Mouse (Mus musculus): ENCODE results near the gene Srpr. TPM values are rescaled to one million over a fixed set of nuclear protein-coding genes. Genes with fewer than 3 reads are reported as not detected.

Gene Srpr
- polyA plus RNA-seq, 1 experiment from 2014 or later, result 139 TPM

- Histone ChIP-seq H3K27me3 (ENCODE audit: insufficient read depth, low read length) (no peaks in the 10 kb centered on the region), H3K4me2 (ENCODE audit: low read length) (no peak overlapping the region), H3K36me3 (ENCODE audit: insufficient read depth, low read length) (no peaks in the 10 kb centered on the region), H3K27ac (no peak overlapping the region), H3K9ac (ENCODE audit: low read depth, low read length) (no peak overlapping the region), H3K9me3 (replicated peaks; ENCODE audit: low read length) (no peaks in the 10 kb centered on the region), H3K4me3 (replicated peaks; ENCODE audit: low read depth, low read length) (no peak overlapping the region), H3K4me1 (replicated peaks; ENCODE audit: insufficient read depth, low read length) (peaks cover 7% of the 10 kb centered on the region; the same call in 1 of the 2 replicates)
- DNase-seq (ENCODE audit: low spot score), result no peak
- ATAC-seq (replicated peaks; ENCODE audit: low FRiP score, low read depth), result no peak
- WGBS, result 42% methylated on average over 3 of the region's 3 CpGs
- TF ChIP-seq CTCF (IDR thresholded peaks at IDR 0.05; ENCODE audit: low read depth), result no peak
Observed at GRCm38 (mm10) chr9:35264509-35264908, 64.5 kb downstream of the Srpr start.

GRCm38 (mm10) chr9:35267146-35267975, 67.4 kb downstream of the Srpr start, which contains the start of the genes Fam118b and Rpusd4:
Gene Fam118b (minus strand): TSS chr9:35267805.
Gene Rpusd4 (plus strand): TSS chr9:35267865.
- Histone ChIP-seq H3K9me3 (replicated peaks; ENCODE audit: low read length) (no peaks in the 10 kb centered on the region), H3K27ac (peak within 1 kb of the TSS; percentile 51; the same call in 1 of the 2 replicates), H3K36me3 (ENCODE audit: insufficient read depth, low read length) (peaks cover 6% of the 10 kb centered on the region), H3K4me1 (replicated peaks; ENCODE audit: insufficient read depth, low read length) (peaks cover 7% of the 10 kb centered on the region; the same call in 1 of the 2 replicates), H3K4me3 (replicated peaks; ENCODE audit: low read depth, low read length) (peak within 1 kb of the TSS; percentile 67), H3K9ac (ENCODE audit: low read depth, low read length) (peak within 1 kb of the TSS; percentile 69), H3K27me3 (ENCODE audit: insufficient read depth, low read length) (no peaks in the 10 kb centered on the region), H3K4me2 (ENCODE audit: low read length) (peak within 1 kb of the TSS; percentile 71)
- ATAC-seq (replicated peaks; ENCODE audit: low FRiP score, low read depth), result peak; percentile 94
- WGBS, result under 1% methylated on average over 59 of the region's 62 CpGs
- no peak for TF ChIP-seq CTCF (IDR thresholded peaks at IDR 0.05; ENCODE audit: low read depth)
- peak; percentile 96 for DNase-seq (ENCODE audit: low spot score)

GRCm38 (mm10) chr9:35267976-35268715, 68.2 kb downstream of the Srpr start:
- H3K36me3 ChIP-seq (ENCODE audit: insufficient read depth, low read length), result peaks cover 13% of the 10 kb centered on the region
- H3K27ac ChIP-seq, result 0 out of 2 replicates have a peak overlapping the region, but pooled peaks have one; percentile 15
- peak overlapping the region; percentile 67 for H3K4me3 ChIP-seq (replicated peaks; ENCODE audit: low read depth, low read length)
- no peaks in the 10 kb centered on the region for H3K9me3 ChIP-seq (replicated peaks; ENCODE audit: low read length)
- ATAC-seq (replicated peaks; ENCODE audit: low FRiP score, low read depth) (peak; percentile 50), DNase-seq (ENCODE audit: low spot score) (peak; percentile 32)
- H3K9ac ChIP-seq (ENCODE audit: low read depth, low read length), result peak overlapping the region; percentile 67
- no peaks in the 10 kb centered on the region for H3K27me3 ChIP-seq (ENCODE audit: insufficient read depth, low read length)
- no peak for TF ChIP-seq CTCF (IDR thresholded peaks at IDR 0.05; ENCODE audit: low read depth)
- H3K4me1 ChIP-seq (replicated peaks; ENCODE audit: insufficient read depth, low read length), result peaks cover 7% of the 10 kb centered on the region; the same call in 1 of the 2 replicates
- peak overlapping the region; percentile 71 for H3K4me2 ChIP-seq (ENCODE audit: low read length)
- WGBS, result 1% methylated on average over 21 of the region's 21 CpGs

GRCm38 (mm10) chr9:35277855-35278365, 77.9 kb downstream of the Srpr start:
- H3K4me3 ChIP-seq (replicated peaks; ENCODE audit: low read depth, low read length), result no peak overlapping the region
- no peak overlapping the region for H3K27ac ChIP-seq
- 88% methylated on average over 3 of the region's 3 CpGs for WGBS
- H3K9me3 ChIP-seq (replicated peaks; ENCODE audit: low read length), result no peaks in the 10 kb centered on the region
- H3K27me3 ChIP-seq (ENCODE audit: insufficient read depth, low read length), result no peaks in the 10 kb centered on the region
- no peaks in the 10 kb centered on the region for H3K4me1 ChIP-seq (replicated peaks; ENCODE audit: insufficient read depth, low read length)
- H3K4me2 ChIP-seq (ENCODE audit: low read length), result no peak overlapping the region
- TF ChIP-seq CTCF (IDR thresholded peaks at IDR 0.05; ENCODE audit: low read depth), result no peak
- ATAC-seq (replicated peaks; ENCODE audit: low FRiP score, low read depth) (no peak), DNase-seq (ENCODE audit: low spot score) (no peak)
- H3K9ac ChIP-seq (ENCODE audit: low read depth, low read length), result no peak overlapping the region
- H3K36me3 ChIP-seq (ENCODE audit: insufficient read depth, low read length), result peaks cover 23% of the 10 kb centered on the region

- no peaks in the 10 kb centered on the region for H3K4me1 ChIP-seq (replicated peaks; ENCODE audit: insufficient read depth, low read length)
- no peak for TF ChIP-seq CTCF (IDR thresholded peaks at IDR 0.05; ENCODE audit: low read depth)
- DNase-seq (ENCODE audit: low spot score) (no peak), ATAC-seq (replicated peaks; ENCODE audit: low FRiP score, low read depth) (no peak)
- H3K36me3 ChIP-seq (ENCODE audit: insufficient read depth, low read length), result peaks cover 19% of the 10 kb centered on the region
- H3K9me3 ChIP-seq (replicated peaks; ENCODE audit: low read length), result no peaks in the 10 kb centered on the region
- H3K4me2 ChIP-seq (ENCODE audit: low read length), result no peak overlapping the region
- no peak overlapping the region for H3K27ac ChIP-seq
- H3K9ac ChIP-seq (ENCODE audit: low read depth, low read length), result no peak overlapping the region
- no peak overlapping the region for H3K4me3 ChIP-seq (replicated peaks; ENCODE audit: low read depth, low read length)
- WGBS, result 88% methylated on average over 4 of the region's 4 CpGs
- no peaks in the 10 kb centered on the region for H3K27me3 ChIP-seq (ENCODE audit: insufficient read depth, low read length)
Observed at GRCm38 (mm10) chr9:35278451-35278850, 78.5 kb downstream of the Srpr start.
